Mouse (Mus musculus): ENCODE results near the gene 3110082J24Rik.
"Not testable (repeated sequence)": the region's sequence is repeated elsewhere in the genome, so short reads cannot be mapped to it uniquely, and the experiment has no call there.

3110082J24Rik gene

GRCm38 (mm10) chr5:30107611-30108041, 1.7 kb upstream of the 3110082J24Rik start:
- CTCF ChIA-PET, result interaction anchor here in 1 of 4 experiments (0.7 kb wide), 1 partner anchor 282 kb away, joined by 3 read pairs; no protein-coding TSS in a partner anchor
- POLR2A ChIA-PET, result interaction anchor here in 3 of 4 experiments (0.8 to 1.2 kb wide), 7 partner anchors 9 to 842 kb away, joined by 3 to 4 read pairs (median 3); partner anchors contain the start of gene Tyms (in 1 of the 3)

- ChIA-PET POLR2A (interaction anchor here in 3 of 4 experiments (0.7 to 1.2 kb wide), 9 partner anchors 9 to 843 kb away, joined by 3 to 4 read pairs (median 3); partner anchors contain the start of genes Agbl5 (in 1 of the 3) and Tyms (in 1 of the 3)), CTCF (interaction anchor here in 1 of 4 experiments (0.7 kb wide), 1 partner anchor 282 kb away, joined by 3 read pairs; no protein-coding TSS in a partner anchor)
These were observed 1.3 kb upstream of the 3110082J24Rik start for GRCm38 (mm10) chr5:30107186-30107585.

GRCm38 (mm10) chr5:30106756-30107155, 870 bp upstream of the 3110082J24Rik start:
- ChIA-PET CTCF (no interaction called here), POLR2A (interaction anchor here in 2 of 4 experiments (0.7 to 1.2 kb wide), 6 partner anchors 33 to 782 kb away, joined by 3 to 4 read pairs (median 3); partner anchors contain the start of genes Agbl5 (in 1 of the 2) and Tyms (in 1 of the 2))

- POLR2A ChIA-PET, result interaction anchor here in 3 of 4 experiments (0.6 to 2.3 kb wide), 14 partner anchors 9 to 535 kb away, joined by 3 to 12 read pairs (median 5); partner anchors contain the start of genes Hadha (in 1 of the 3) and Hadhb (in 1 of the 3)
- CTCF ChIA-PET, result interaction anchor here (0.5 to 2.4 kb wide), 19 partner anchors 8 to 406 kb away, joined by 3 to 31 read pairs (median 3); partner anchors contain the start of genes Adgrf3 (in 1 of the 4) and Selenoi (in 1 of the 4)
These were observed 832 bp downstream of the 3110082J24Rik start, which contains the start of gene Garem2 for GRCm38 (mm10) chr5:30104841-30105667. Garem2 (plus strand) TSS chr5:30105161.

GRCm38 (mm10) chr5:30104339-30104738, 1.5 kb downstream of the 3110082J24Rik start:
- POLR2A ChIA-PET, result interaction anchor here in 3 of 4 experiments (0.6 to 2.3 kb wide), 13 partner anchors 10 to 535 kb away, joined by 3 to 12 read pairs (median 5); partner anchors contain the start of genes Hadha (in 1 of the 3) and Hadhb (in 1 of the 3)
- CTCF ChIA-PET, result interaction anchor here (0.5 to 2.4 kb wide), 18 partner anchors 9 to 406 kb away, joined by 3 to 31 read pairs (median 3); partner anchors contain the start of genes Adgrf3 (in 1 of the 4) and Selenoi (in 1 of the 4)

GRCm38 (mm10) chr5:30103340-30103739, 2.5 kb downstream of the 3110082J24Rik start:
- ChIA-PET CTCF (interaction anchor here in 2 of 4 experiments (1.5 to 2.4 kb wide), 2 partner anchors 10 to 11 kb away, joined by 4 to 31 read pairs; no protein-coding TSS in a partner anchor), POLR2A (no interaction called here)

- ChIA-PET CTCF (no interaction called here), POLR2A (no interaction called here)
These were observed 7.6 kb downstream of the 3110082J24Rik start for GRCm38 (mm10) chr5:30098260-30098659.

- POLR2A ChIA-PET, result no interaction called here
- CTCF ChIA-PET, result interaction anchor here in 1 of 4 experiments (1.8 kb wide), 1 partner anchor 9 kb away, joined by 4 read pairs; the partner anchor contains the start of gene Garem2
These were observed 10.2 kb downstream of the 3110082J24Rik start for GRCm38 (mm10) chr5:30095731-30096130.

- CTCF ChIA-PET, result interaction anchor here in 1 of 4 experiments (1.8 kb wide), 1 partner anchor 11 kb away, joined by 4 read pairs; the partner anchor contains the start of gene Garem2
- POLR2A ChIA-PET, result no interaction called here
These were observed 11.5 kb downstream of the 3110082J24Rik start for GRCm38 (mm10) chr5:30094399-30094798.

- ChIA-PET CTCF (interaction anchor here in 2 of 4 experiments (0.7 to 1.6 kb wide), 2 partner anchors 12 to 13 kb away, joined by 4 to 8 read pairs; partner anchors contain the start of genes 3110082J24Rik (in 1 of the 2) and Garem2 (in 1 of the 2)), POLR2A (interaction anchor here in 3 of 4 experiments (0.6 to 2.3 kb wide), 8 partner anchors 13 to 373 kb away, joined by 3 to 10 read pairs (median 4); partner anchors contain the start of genes Tyms (in 2 of the 3), 3110082J24Rik (in 1 of the 3) and Garem2 (in 1 of the 3))
These were observed 13.2 kb downstream of the 3110082J24Rik start for GRCm38 (mm10) chr5:30092701-30093100.

- ChIA-PET POLR2A (interaction anchor here (0.6 to 4.2 kb wide), 27 partner anchors 9 to 349 kb away, joined by 3 to 51 read pairs (median 3); partner anchors contain the start of genes Hadha (in 2 of the 4), Hadhb (in 2 of the 4), Adgrf3 (in 1 of the 4) and Gm5129 (in 1 of the 4)), CTCF (interaction anchor here in 3 of 4 experiments (0.6 to 2.3 kb wide), 6 partner anchors 10 to 248 kb away, joined by 3 to 6 read pairs (median 3); partner anchors contain the start of gene Garem2 (in 1 of the 3))
These were observed 32.8 kb downstream of the 3110082J24Rik start, which contains the start of gene Tyms for GRCm38 (mm10) chr5:30072825-30073821. Tyms (minus strand) TSS chr5:30073617.

- CTCF ChIA-PET, result interaction anchor here in 3 of 4 experiments (0.6 to 2.3 kb wide), 5 partner anchors 32 to 248 kb away, joined by 3 to 6 read pairs (median 3); partner anchors contain the start of gene Garem2 (in 1 of the 3)
- POLR2A ChIA-PET, result interaction anchor here (0.6 to 4.2 kb wide), 29 partner anchors 8 to 422 kb away, joined by 3 to 51 read pairs (median 4); partner anchors contain the start of genes Garem2 (in 2 of the 4), Hadha (in 2 of the 4), Hadhb (in 2 of the 4) and 3110082J24Rik (in 1 of the 4)
These were observed 33.5 kb downstream of the 3110082J24Rik start for GRCm38 (mm10) chr5:30072377-30072776.

GRCm38 (mm10) chr5:30071677-30072076, 34.2 kb downstream of the 3110082J24Rik start:
- CTCF ChIA-PET, result interaction anchor here in 1 of 4 experiments (0.6 to 2.3 kb wide), 2 partner anchors 33 to 43 kb away, joined by 3 to 6 read pairs; partner anchors contain the start of gene Garem2
- POLR2A ChIA-PET, result interaction anchor here (0.7 to 4.2 kb wide), 14 partner anchors 7 to 422 kb away, joined by 3 to 51 read pairs (median 4); partner anchors contain the start of genes Garem2 (in 2 of the 4) and 3110082J24Rik (in 1 of the 4)

GRCm38 (mm10) chr5:30067726-30068125, 38.2 kb downstream of the 3110082J24Rik start:
- POLR2A ChIA-PET, result interaction anchor here in 2 of 4 experiments (1.0 to 1.2 kb wide), 2 partner anchors 9 to 152 kb away, joined by 3 read pairs; no protein-coding TSS in a partner anchor
- CTCF ChIA-PET, result no interaction called here

GRCm38 (mm10) chr5:30059607-30060006, 46.3 kb downstream of the 3110082J24Rik start:
- POLR2A ChIA-PET, result interaction anchor here (0.6 to 5.0 kb wide), 13 partner anchors 9 to 864 kb away, joined by 3 to 51 read pairs (median 4); partner anchors contain the start of genes Tyms (in 4 of the 4) and Rnf32 (in 1 of the 4)
- CTCF ChIA-PET, result not testable (repeated sequence)

GRCm38 (mm10) chr5:30058216-30058731, 47.6 kb downstream of the 3110082J24Rik start:
- CTCF ChIA-PET, result interaction anchor here in 2 of 4 experiments (0.6 to 0.7 kb wide), 2 partner anchors 56 to 232 kb away, joined by 3 read pairs; no protein-coding TSS in a partner anchor
- POLR2A ChIA-PET, result interaction anchor here (0.6 to 2.6 kb wide), 18 partner anchors 9 to 1019 kb away, joined by 3 to 25 read pairs (median 4); partner anchors contain the start of genes Tyms (in 2 of the 4) and Selenoi (in 1 of the 4)
